Mouse (Mus musculus) heart, postnatal 25 days (tissue): ENCODE measurements around the gene Dgkq. TPM values are rescaled to one million over a fixed set of nuclear protein-coding genes. Genes with fewer than 3 reads are reported as not detected.

Source experiments
- DNase-seq: peaks from one replicate; pipeline ENCODE4 v3.0.0; 2022; ENCODE audit warnings: low spot score
- intact Hi-C: fragments of 180-260 bp; cut with DNase I; formaldehyde crosslinking; loops from one replicate; pipeline ENCODE4 v1.15.1; 2025
- total RNA-seq, 2 experiments: library from RNA; stranded (reverse); gene quantifications; 2 replicates each; pipeline ENCODE4 v1.2.3; 2021

Dgkq gene
- total RNA-seq, 2 experiments from 2014 or later, result 8.4 to 10.1 TPM

DNA sequence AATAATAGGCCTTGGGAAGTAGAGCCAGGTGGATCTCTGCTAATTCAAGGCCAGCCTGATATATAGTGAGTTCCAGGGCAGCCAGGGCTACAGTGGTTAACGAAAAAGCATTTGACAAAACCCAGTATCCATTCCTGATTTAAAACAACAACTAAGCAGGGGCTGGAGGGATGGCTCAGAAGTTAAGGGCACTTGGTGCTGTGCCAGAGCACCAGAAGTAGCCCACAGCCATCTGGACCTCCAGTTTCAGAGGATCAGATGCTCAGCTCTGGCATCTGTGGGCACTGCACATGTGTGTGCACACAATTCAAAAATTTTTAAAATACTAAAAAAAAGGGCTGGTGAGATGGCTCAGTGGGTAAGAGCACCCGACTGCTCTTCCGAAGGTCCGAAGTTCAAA is 35.8 kb downstream of the Dgkq start:
- intact Hi-C loops, result loop anchor here (5.0 kb wide), 1 partner anchor 201 kb away; the partner anchor contains the start of gene Atp5k
- DNase-seq, result no peak

DNA sequence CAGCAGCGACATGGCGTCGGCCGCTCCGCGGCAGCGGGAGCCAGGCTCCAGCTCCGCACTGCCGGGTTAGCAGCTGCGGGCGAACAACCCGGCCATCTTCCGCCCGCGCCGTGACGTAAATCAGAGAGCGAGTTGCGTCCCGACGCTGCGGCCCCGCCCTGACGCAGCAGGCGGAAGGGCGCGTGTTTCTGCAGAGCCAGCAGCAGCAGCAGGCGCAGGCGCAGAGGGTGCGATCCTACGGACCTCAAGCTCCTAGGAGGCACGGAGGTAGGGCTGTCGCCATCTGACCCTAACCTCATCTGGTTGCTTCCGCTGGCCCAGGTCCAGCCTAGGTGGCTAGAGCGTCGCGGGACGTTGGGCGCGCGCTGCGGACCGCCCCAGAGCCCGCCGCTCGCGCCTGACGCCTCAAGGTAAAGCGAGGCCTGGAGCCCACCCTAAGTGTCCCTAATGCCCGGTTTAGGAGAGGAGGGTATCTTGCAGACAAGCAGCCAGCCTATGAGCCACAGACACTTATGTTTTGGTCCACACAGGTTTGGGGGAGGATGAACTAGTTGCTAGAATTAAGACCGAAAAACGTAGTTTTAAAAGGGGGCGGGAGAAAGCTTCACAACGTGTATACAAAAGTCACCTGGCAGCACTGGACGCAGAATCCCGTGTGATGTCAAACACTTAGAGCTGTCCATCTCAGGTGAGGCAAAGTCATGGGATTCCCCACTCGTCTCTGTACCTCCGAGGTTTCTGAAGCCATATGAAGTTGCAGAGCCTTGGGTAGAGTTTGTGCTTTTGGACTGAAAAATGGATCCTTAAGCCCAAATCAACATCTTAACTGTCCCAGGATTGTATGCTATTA is 39.6 kb downstream of the Dgkq start, which contains the start of the genes Gak and Tmem175:
TSS of gene Gak (minus strand) at position 122 of the 850 bp plus-strand sequence.
TSS of gene Tmem175 (plus strand) at position 137 of the 850 bp plus-strand sequence.
- intact Hi-C loops, result loop anchor here (5.0 kb wide), 2 partner anchors 37 to 198 kb away; partner anchors contain the start of genes Atp5k and Dgkq
- peak; percentile 88 for DNase-seq

DNA sequence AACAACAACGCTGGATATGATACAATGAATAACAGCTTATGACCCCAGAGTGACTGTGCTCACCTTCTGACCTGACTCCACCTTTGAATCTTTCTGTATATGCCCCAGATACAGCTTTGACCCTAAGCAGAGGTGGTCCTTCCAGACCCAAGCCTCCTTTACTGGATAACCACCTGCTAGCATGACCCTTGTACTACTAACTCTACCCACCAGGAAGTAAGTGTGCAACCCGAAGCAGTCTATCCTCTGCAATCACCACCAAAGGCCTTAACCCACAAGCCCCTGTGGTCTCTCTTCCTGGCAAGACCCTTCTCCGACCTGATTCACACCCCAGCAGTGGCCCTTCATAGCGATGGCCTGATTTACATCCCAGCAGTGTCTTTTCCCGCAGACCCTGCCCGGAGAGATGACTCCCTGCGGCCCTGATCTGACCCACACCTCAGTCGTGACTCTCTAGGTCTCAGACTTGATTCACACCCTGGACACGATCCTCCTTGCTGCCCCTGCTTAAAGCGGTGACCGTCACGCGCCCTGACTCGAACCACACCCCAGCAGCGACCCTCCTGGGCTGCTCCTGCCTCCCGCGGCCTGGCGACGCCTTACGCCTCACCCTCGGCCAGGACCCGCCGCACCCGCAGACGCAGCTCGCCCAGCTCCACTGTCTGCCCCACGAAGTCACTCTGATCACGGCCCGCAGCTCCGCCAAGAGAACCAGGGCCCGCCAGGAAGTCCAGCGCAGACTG is 40.4 kb downstream of the Dgkq start:
- DNase-seq, result no peak
- intact Hi-C loops, result loop anchor here (5.0 kb wide), 1 partner anchor 38 kb away; the partner anchor contains the start of gene Dgkq

DNA sequence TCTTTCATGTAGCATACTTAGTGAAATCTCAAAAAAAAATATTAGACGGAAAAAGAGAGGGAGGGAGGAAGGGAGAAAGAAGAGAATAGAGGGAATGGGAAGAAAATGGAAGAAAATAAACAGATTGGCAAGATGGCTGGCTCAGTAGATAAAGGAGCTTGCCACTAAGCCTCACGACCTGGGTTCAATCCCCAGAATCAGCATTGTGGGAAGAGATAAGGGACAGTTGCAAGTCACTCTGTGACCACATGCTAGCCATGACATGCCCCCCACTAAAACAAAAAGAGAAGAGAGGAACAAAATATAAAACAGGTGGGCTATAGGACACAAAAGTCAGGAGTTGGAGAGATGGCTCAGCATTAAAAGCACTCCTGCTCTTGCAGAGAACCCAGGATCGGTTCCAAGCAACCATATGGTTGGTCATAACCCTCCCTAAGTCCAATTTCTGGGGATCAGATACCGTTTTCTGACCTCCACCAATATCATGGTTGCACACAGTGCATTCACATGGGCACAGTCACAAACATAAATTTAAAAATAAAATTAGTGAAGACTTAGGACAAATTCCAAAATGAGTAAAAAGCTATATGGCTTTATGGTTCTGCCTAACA is 43.3 kb downstream of the Dgkq start:
- intact Hi-C loops, result loop anchor here (5.0 kb wide), 1 partner anchor 41 kb away; the partner anchor contains the start of gene Dgkq
- DNase-seq, result no peak

DNA sequence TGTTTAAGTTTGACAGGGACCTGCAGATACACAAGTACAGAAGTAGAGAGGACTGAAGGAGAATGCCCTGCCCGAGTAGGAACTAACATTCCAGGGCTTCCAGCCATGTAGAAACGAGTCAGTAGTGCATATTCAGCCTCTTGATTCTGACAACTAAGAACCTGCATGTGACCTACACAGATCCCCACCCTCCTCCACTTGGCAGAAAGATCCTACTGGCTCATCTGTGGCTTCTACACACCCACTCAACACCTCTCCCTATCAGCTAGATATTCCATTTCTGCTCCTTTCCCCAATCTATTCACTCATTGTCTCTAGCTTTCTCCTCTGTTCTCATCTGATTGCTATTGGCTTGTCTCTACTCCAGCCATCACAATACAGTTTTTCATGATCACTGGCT is 47.6 kb downstream of the Dgkq start:
- intact Hi-C loops, result no loop called here
- no peak for DNase-seq

DNA sequence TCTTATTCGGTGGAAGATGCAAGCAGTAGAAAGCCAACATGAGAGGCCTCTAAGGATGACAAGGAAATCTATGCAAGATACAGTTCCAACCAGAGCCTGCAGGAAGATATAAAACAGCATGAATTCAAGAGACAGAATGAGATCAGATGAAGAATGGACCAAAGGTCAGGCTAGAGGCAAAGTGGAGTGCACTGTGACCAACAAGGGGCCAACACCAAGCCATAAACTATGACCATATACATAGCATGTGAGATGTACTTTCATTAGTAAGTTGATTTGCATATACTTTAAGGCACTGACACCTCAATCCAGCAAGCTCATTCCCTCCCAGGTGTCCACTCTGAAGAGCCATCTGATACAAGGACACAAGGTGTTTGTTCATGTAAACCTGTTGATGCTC is 59.0 kb downstream of the Dgkq start:
- DNase-seq, result no peak
- intact Hi-C loops, result no loop called here

DNA sequence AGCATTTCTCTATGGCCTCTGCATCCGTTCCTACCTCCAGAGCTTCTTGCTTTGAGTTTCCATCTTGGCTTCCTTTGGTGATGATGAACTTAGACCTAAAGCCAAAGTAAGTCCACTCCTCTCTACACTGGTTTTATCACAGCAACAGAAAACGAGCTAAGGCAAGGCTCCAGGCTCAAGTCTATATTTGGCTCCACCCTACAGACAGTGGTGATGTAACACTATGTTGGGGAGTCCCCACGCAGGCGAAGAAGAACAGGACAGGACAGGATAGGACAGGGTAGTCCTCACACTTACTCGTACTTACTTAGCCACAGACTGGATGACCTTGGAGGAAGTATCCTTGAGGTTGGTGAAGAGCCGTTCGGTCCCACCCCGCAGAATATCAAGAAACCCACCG is 66.9 kb downstream of the Dgkq start:
- intact Hi-C loops, result no loop called here
- DNase-seq, result no peak

DNA sequence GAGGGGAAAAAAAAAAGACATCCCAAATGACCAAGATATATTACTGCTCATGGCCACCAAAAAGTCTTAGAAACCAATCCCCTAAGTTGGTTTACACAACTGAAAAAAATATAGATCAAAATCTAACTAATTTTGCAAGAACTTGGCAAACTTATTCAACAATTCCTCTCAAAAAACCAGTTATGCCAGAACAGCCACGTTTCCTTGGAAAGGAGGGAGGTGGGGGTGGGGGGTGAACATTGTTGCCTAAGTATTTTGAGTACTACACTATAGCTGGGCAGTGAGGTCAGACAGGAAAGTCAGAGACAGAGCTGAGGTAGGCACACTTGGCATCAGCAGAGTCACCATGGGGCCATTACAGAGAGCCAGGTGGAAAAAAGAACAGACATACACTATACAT is 69.5 kb downstream of the Dgkq start:
- intact Hi-C loops, result no loop called here
- DNase-seq, result no peak

Other genes starting within 250 kb of the Dgkq start
- gene Atp5k, start 235.2 kb downstream of the Dgkq start, total RNA-seq, result 1,000 to 10,000 TPM; 1,102 to 1,112 TPM
- 1 to 10 TPM; 1.2 to 1.6 TPM for gene Mfsd7a, start 220.8 kb downstream of the Dgkq start, total RNA-seq
- 10 to 100 TPM; 28.8 to 33.9 TPM for gene Pcgf3, start 208.4 kb downstream of the Dgkq start, total RNA-seq
- gene Cplx1, start 119.6 kb downstream of the Dgkq start, total RNA-seq, result not detected
- gene Gak, start 39.9 kb downstream of the Dgkq start, total RNA-seq, result 10 to 100 TPM; 23.0 to 24.1 TPM
- 1 to 10 TPM; 8.1 to 9.6 TPM for gene Tmem175, start 39.9 kb downstream of the Dgkq start, total RNA-seq
- 10 to 100 TPM; 18.8 to 20.3 TPM for gene Idua, start 9.3 kb downstream of the Dgkq start, total RNA-seq
- not detected for gene Slc26a1, start 5.9 kb upstream of the Dgkq start, total RNA-seq
- gene Fgfrl1, start 22.7 kb upstream of the Dgkq start, total RNA-seq, result 10 to 100 TPM; 18.4 to 19.8 TPM
- gene Rnf212, start 105.3 kb upstream of the Dgkq start, total RNA-seq, result not detected
- gene Tmed11, start 125.7 kb upstream of the Dgkq start, total RNA-seq, result not detected
- not detected for gene Vmn2r8, start 139.2 kb upstream of the Dgkq start, total RNA-seq
- gene Vmn2r9, start 182.9 kb upstream of the Dgkq start, total RNA-seq, result not detected